ENCODE assay signal across 27 mouse cellular contexts in genomic region chr6:93987561-93987960, GRCm38 (mm10).
DNase-seq lines count a peak whose midpoint lies in the region; ATAC-seq lines count a peak whose summit lies in the region.
"Had no signal": no experiment of that assay in that cellular context is flagged by ENCODE, and none has a peak within 500 bp of the region (broad histone marks: within the 10 kb centered on the region; RNA-seq: fewer than 3 reads in every experiment).

No protein-coding gene starts in this region.

- no peak overlapping the region for H3K27ac ChIP-seq in kidney, embryonic 16.5 days (ENCODE audit: low read length)
- H3K27ac ChIP-seq in heart, embryonic 10.5 days = no peak overlapping the region
- no peak overlapping the region for H3K27ac ChIP-seq in midbrain, embryonic 13.5 days
- H3K27ac ChIP-seq: embryonic facial prominence, embryonic 13.5 days; forebrain, embryonic 12.5 days; forebrain, embryonic 15.5 days; heart, adult 2 months; hindbrain, embryonic 12.5 days; hindbrain, embryonic 15.5 days; intestine, embryonic 15.5 days had no signal

- H3K36me3 ChIP-seq in kidney, embryonic 16.5 days (ENCODE audit: insufficient read depth, low read length) = no peaks in the 10 kb centered on the region
- no peaks in the 10 kb centered on the region for H3K36me3 ChIP-seq in heart, embryonic 10.5 days
- H3K36me3 ChIP-seq in midbrain, embryonic 13.5 days = no peaks in the 10 kb centered on the region
- H3K36me3 ChIP-seq: embryonic facial prominence, embryonic 13.5 days; forebrain, embryonic 12.5 days; forebrain, embryonic 15.5 days; hindbrain, embryonic 12.5 days; hindbrain, embryonic 15.5 days; intestine, embryonic 15.5 days had no signal

- ATAC-seq in kidney, embryonic 16.5 days (ENCODE audit: low FRiP score, low TSS enrichment) = 0 out of 2 replicates have a peak, but pooled peaks have one; percentile 42
- ATAC-seq in midbrain, embryonic 13.5 days = no peak
- ATAC-seq: forebrain, embryonic 15.5 days; intestine, embryonic 15.5 days had no signal

- no peaks in the 10 kb centered on the region for H3K27me3 ChIP-seq in kidney, embryonic 16.5 days (ENCODE audit: insufficient read depth, low read length)
- H3K27me3 ChIP-seq in heart, embryonic 10.5 days (ENCODE audit: insufficient read depth, poor library complexity, severe bottlenecking) = no peaks in the 10 kb centered on the region
- no peaks in the 10 kb centered on the region for H3K27me3 ChIP-seq in midbrain, embryonic 13.5 days
- H3K27me3 ChIP-seq: CH12.LX; embryonic facial prominence, embryonic 13.5 days; forebrain, embryonic 12.5 days; forebrain, embryonic 15.5 days; hindbrain, embryonic 12.5 days; hindbrain, embryonic 15.5 days; intestine, embryonic 15.5 days had no signal

- 13% methylated on average over 3 of the region's 3 CpGs for WGBS in kidney, embryonic 16.5 days
- WGBS in heart, embryonic 10.5 days = 45% methylated on average over 3 of the region's 3 CpGs
- WGBS in midbrain, embryonic 13.5 days = 50% methylated on average over 3 of the region's 3 CpGs

- H3K4me3 ChIP-seq in kidney, embryonic 16.5 days (ENCODE audit: low read length) = no peak overlapping the region
- no peak overlapping the region for H3K4me3 ChIP-seq in heart, embryonic 10.5 days
- H3K4me3 ChIP-seq in midbrain, embryonic 13.5 days (replicated peaks) = no peak overlapping the region
- H3K4me3 ChIP-seq: embryonic facial prominence, embryonic 13.5 days; erythroblast, embryonic 14.5 days; forebrain, embryonic 12.5 days; forebrain, embryonic 15.5 days; heart, adult 2 months; hindbrain, embryonic 12.5 days; hindbrain, embryonic 15.5 days; intestine, embryonic 15.5 days had no signal

- H3K9me3 ChIP-seq in kidney, embryonic 16.5 days (ENCODE audit: low read length) = no peaks in the 10 kb centered on the region
- no peaks in the 10 kb centered on the region for H3K9me3 ChIP-seq in heart, embryonic 10.5 days
- no peaks in the 10 kb centered on the region for H3K9me3 ChIP-seq in midbrain, embryonic 13.5 days
- H3K9me3 ChIP-seq: embryonic facial prominence, embryonic 13.5 days; forebrain, embryonic 12.5 days; forebrain, embryonic 15.5 days; hindbrain, embryonic 12.5 days; hindbrain, embryonic 15.5 days; intestine, embryonic 15.5 days had no signal

- H3K4me2 ChIP-seq in kidney, embryonic 16.5 days (replicated peaks; ENCODE audit: low read depth, low read length) = no peak overlapping the region
- no peak overlapping the region for H3K4me2 ChIP-seq in midbrain, embryonic 13.5 days (replicated peaks)
- H3K4me2 ChIP-seq: embryonic facial prominence, embryonic 13.5 days; forebrain, embryonic 12.5 days; forebrain, embryonic 15.5 days; heart, embryonic 11.5 days; hindbrain, embryonic 12.5 days; hindbrain, embryonic 15.5 days; intestine, embryonic 15.5 days had no signal

- H3K4me1 ChIP-seq in kidney, embryonic 16.5 days (ENCODE audit: insufficient read depth, low read length) = peaks cover 9% of the 10 kb centered on the region; the same call in 1 of the 2 replicates
- H3K4me1 ChIP-seq in heart, embryonic 10.5 days = peaks cover 40% of the 10 kb centered on the region; the same call in 1 of the 2 replicates
- H3K4me1 ChIP-seq in midbrain, embryonic 13.5 days (replicated peaks) = 0 out of 2 replicates have a peak, but pooled peaks cover 6% of the 10 kb centered on the region
- H3K4me1 ChIP-seq: intestine, embryonic 15.5 days had no signal

- H3K9ac ChIP-seq in kidney, embryonic 16.5 days (replicated peaks; ENCODE audit: low read length) = no peak overlapping the region
- H3K9ac ChIP-seq in midbrain, embryonic 13.5 days (replicated peaks) = no peak overlapping the region
- H3K9ac ChIP-seq: embryonic facial prominence, embryonic 13.5 days; forebrain, embryonic 12.5 days; forebrain, embryonic 15.5 days; hindbrain, embryonic 12.5 days; hindbrain, embryonic 15.5 days; intestine, embryonic 15.5 days had no signal

- DNase-seq in embryo, embryonic 10.5 days (ENCODE audit: low spot score) = peak; percentile 9
- no peak for DNase-seq in embryo, embryonic 11 days
- DNase-seq in kidney, postnatal 4 days = no peak
- DNase-seq in ES-CJ7 (ENCODE audit: low read depth, low spot score) = peak; percentile 53
- peak; percentile 33 for DNase-seq in forelimb bud, embryonic 11.5 days (ENCODE audit: low read depth, low spot score)
- no peak for DNase-seq in heart, embryonic 10.5 days (ENCODE audit: low spot score)
- DNase-seq: adrenal gland, adult 2 months; adrenal gland, postnatal 14 days; B cell, adult 2 months; cerebellum, adult 11 months; cerebellum, adult 2 months; cerebellum, adult 9-11 months; cerebellum, postnatal 25 days; gastrocnemius, postnatal 10 days; gastrocnemius, postnatal 36 days; heart, adult 2 months had no signal

Comparison
In these comparisons a context has a peak if more than half of its experiments do, and no peak if none do; other contexts are left out.
1. DNase-seq: peak in embryo, embryonic 10.5 days (single experiment), ES-CJ7 (single experiment) and forelimb bud, embryonic 11.5 days (single experiment); none in embryo, embryonic 11 days (single experiment), kidney, postnatal 4 days (0 of 2) and heart, embryonic 10.5 days (single experiment).